Mouse (Mus musculus): ENCODE results near the gene Aaas.
"Not testable (repeated sequence)": the region's sequence is repeated elsewhere in the genome, so short reads cannot be mapped to it uniquely, and the experiment has no call there.

The Aaas gene

GRCm38 (mm10) chr15:102356501-102357325 lies 6.1 kb upstream of the Aaas start:
- DNase-seq (ENCODE audit: low spot score in 2 of 2) = no peak

- DNase-seq (ENCODE audit: low spot score in 2 of 2) = no peak
Measured at GRCm38 (mm10) chr15:102355871-102356441, 5.4 kb upstream of the Aaas start.

- DNase-seq (ENCODE audit: low spot score in 2 of 2) = peak; percentile 38 to 44
Measured at GRCm38 (mm10) chr15:102355134-102355870, 4.7 kb upstream of the Aaas start.

- DNase-seq (ENCODE audit: low spot score in 2 of 2) = no peak
Measured at GRCm38 (mm10) chr15:102353986-102354385, 3.4 kb upstream of the Aaas start.

GRCm38 (mm10) chr15:102352177-102352576 lies 1.6 kb upstream of the Aaas start:
- no peak for DNase-seq (ENCODE audit: low spot score in 2 of 2)

- no peak for DNase-seq (ENCODE audit: low spot score in 2 of 2)
Measured at GRCm38 (mm10) chr15:102350942-102351291, 346 bp upstream of the Aaas start.

GRCm38 (mm10) chr15:102346444-102346843 lies 4.1 kb downstream of the Aaas start:
- no peak for DNase-seq (ENCODE audit: low spot score in 2 of 2)

GRCm38 (mm10) chr15:102344490-102344889 lies 6.1 kb downstream of the Aaas start:
- no peak for DNase-seq (ENCODE audit: low spot score in 2 of 2)

- peak in 1 of 2 experiments; percentile 28 for DNase-seq (ENCODE audit: low spot score in 2 of 2)
Measured at GRCm38 (mm10) chr15:102341580-102341979, 9.0 kb downstream of the Aaas start.

- DNase-seq (ENCODE audit: low spot score in 2 of 2) = no peak
Measured at GRCm38 (mm10) chr15:102339612-102340011, 11.0 kb downstream of the Aaas start.

- no peak for DNase-seq (ENCODE audit: low spot score in 2 of 2)
Measured at GRCm38 (mm10) chr15:102336946-102337345, 13.6 kb downstream of the Aaas start.

GRCm38 (mm10) chr15:102335925-102336324 lies 14.6 kb downstream of the Aaas start:
- DNase-seq (ENCODE audit: low spot score in 2 of 2) = not testable (repeated sequence)

GRCm38 (mm10) chr15:102335254-102335653 lies 15.3 kb downstream of the Aaas start:
- no peak for DNase-seq (ENCODE audit: low spot score in 2 of 2)

- DNase-seq (ENCODE audit: low spot score in 2 of 2) = peak; percentile 82 to 84
Measured at GRCm38 (mm10) chr15:102331610-102332015, 19.0 kb downstream of the Aaas start, which contains the start of gene Myg1. Gene Myg1, plus strand, starts transcription at chr15:102331709.

- no peak for DNase-seq (ENCODE audit: low spot score in 2 of 2)
Measured at GRCm38 (mm10) chr15:102326892-102327291, 23.7 kb downstream of the Aaas start.

GRCm38 (mm10) chr15:102326022-102326576 lies 24.5 kb downstream of the Aaas start, which contains the start of gene Pfdn5:
Gene Pfdn5, plus strand, starts transcription at chr15:102326116.
- DNase-seq (ENCODE audit: low spot score in 2 of 2) = peak; percentile 83 to 88

- DNase-seq (ENCODE audit: low spot score in 2 of 2) = peak in 1 of 2 experiments; percentile 12
Measured at GRCm38 (mm10) chr15:102324654-102325473, 25.7 kb downstream of the Aaas start.

- peak; percentile 60 to 67 for DNase-seq (ENCODE audit: low spot score in 2 of 2)
Measured at GRCm38 (mm10) chr15:102316263-102316662, 34.3 kb downstream of the Aaas start.

GRCm38 (mm10) chr15:102315292-102315691 lies 35.3 kb downstream of the Aaas start:
- DNase-seq (ENCODE audit: low spot score in 2 of 2) = peak; percentile 43 to 60

GRCm38 (mm10) chr15:102311489-102311888 lies 39.1 kb downstream of the Aaas start:
- DNase-seq (ENCODE audit: low spot score in 2 of 2) = no peak

Data from heart, adult 9 months (tissue).